Mouse (Mus musculus): ENCODE results near the gene Zfp451.

Zfp451 gene

GRCm38 (mm10) chr1:33714796-33715195 lies 99.6 kb downstream of the Zfp451 start:
- no peak for DNase-seq (ENCODE audit: low read depth)

DNA sequence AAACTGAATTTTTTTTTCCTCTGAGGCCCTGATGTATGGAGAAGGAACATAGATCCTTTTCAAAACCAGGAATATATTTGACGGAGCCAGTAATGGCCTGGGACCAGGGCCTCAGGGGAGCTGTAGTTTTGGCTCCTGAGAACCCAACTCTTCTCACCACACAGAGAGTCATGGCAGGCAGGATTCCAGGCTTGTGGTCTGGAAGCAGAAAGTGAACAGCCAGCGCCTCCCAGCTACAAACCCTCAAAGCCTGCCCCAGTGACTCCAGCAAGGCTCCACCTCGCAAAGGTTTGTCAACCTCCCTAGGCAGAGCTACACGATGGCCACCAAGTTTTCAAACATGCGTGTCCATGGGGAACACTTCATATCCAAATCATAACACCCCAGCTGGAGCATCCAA lies 102.4 kb downstream of the Zfp451 start:
- no peak for DNase-seq (ENCODE audit: low read depth)
